Comparison of ENCODE assay signal across 11 mouse cellular contexts in the genomic region with DNA sequence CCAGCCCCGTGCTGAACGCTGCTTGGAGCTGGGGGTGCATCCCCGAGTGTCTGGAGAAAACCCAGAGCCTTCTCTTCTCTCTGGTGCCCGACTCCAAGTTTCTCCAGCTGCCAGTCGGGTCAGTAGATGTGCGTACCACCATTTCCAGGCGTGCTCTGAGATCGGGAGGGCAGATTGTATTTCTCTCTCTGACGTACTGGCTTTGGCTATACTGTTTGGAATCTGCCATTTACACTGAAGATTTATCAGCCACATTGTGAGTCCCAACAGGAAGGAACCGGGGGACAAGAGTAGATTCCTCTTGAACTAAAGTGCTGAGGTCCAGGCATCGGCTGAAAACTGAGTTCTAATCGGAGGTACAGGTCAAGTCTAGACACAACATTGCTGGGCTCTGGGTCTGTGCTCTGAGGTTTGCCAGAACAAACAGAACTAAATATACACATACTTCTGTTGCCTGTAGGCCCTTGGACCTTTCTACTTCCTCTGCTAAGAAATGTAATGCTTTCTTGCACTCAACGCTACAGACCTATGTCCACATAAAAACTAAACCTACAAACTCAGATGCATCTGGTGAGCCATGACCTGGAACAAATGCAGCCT. TPM values are rescaled to one million over a fixed set of nuclear protein-coding genes. Genes with fewer than 3 reads are reported as not detected.
DNase-seq lines count a peak whose midpoint lies in the region.
"Had no signal": no experiment of that assay in that cellular context is flagged by ENCODE, and none has a peak within 500 bp of the region (broad histone marks: within the 10 kb centered on the region; RNA-seq: fewer than 3 reads in every experiment).

No protein-coding gene starts in this region.

- H3K4me1 ChIP-seq in limb, embryonic 10.5 days, result peaks cover 10% of the 10 kb centered on the region

- H3K36me3 ChIP-seq in limb, embryonic 10.5 days, result no peaks in the 10 kb centered on the region

- peak; percentile 75 for DNase-seq in gastrocnemius, adult 18-20 months (ENCODE audit: low spot score)
- DNase-seq in gastrocnemius, postnatal 10 days, result no peak
- peak; percentile 16 for DNase-seq in kidney, postnatal 10 days
- DNase-seq in kidney, adult 8-10 months, result no peak
- DNase-seq in gastrocnemius, adult 8-10 months (ENCODE audit: low spot score in 2 of 2), result peak; percentile 33 to 46
- DNase-seq in limb, embryonic 10.5 days (ENCODE audit: low spot score), result no peak
- no peak for DNase-seq in right cerebral cortex, adult 2 months (ENCODE audit: low spot score in 2 of 2)
- DNase-seq in lung, postnatal 10 days, result no peak
- DNase-seq: B cell, adult 2 months; left cerebral cortex, postnatal 4 days had no signal

- 78% methylated on average over 13 of the region's 13 CpGs for WGBS in limb, embryonic 10.5 days

- H3K4me3 ChIP-seq in limb, embryonic 10.5 days, result no peak overlapping the region
- H3K4me3 ChIP-seq: megakaryocyte, embryonic 14.5 days had no signal

- peak overlapping the region; percentile 14; the same call in 1 of the 2 replicates for H3K27ac ChIP-seq in limb, embryonic 10.5 days

- H3K9me3 ChIP-seq in limb, embryonic 10.5 days (replicated peaks), result no peaks in the 10 kb centered on the region
- H3K9me3 ChIP-seq: megakaryocyte, embryonic 14.5 days had no signal

- no peaks in the 10 kb centered on the region for H3K27me3 ChIP-seq in limb, embryonic 10.5 days (ENCODE audit: low read depth, poor library complexity, severe bottlenecking)
- H3K27me3 ChIP-seq: megakaryocyte, embryonic 14.5 days had no signal

RNA-seq across cellular contexts. Expression of a gene that starts 33.8 kb away (rescaled TPM):
- 10 to 100 TPM; 32.8 to 45.6 TPM for total RNA-seq in gastrocnemius, adult 18-20 months (2021)
- 10 to 100 TPM; 37.3 to 41.4 TPM for total RNA-seq in gastrocnemius, postnatal 10 days (2021)
- total RNA-seq in gastrocnemius, adult 8-10 months (2022), result 10 to 100 TPM; 35.9 to 51.9 (median 37.8) TPM
- polyA plus RNA-seq in limb, embryonic 10.5 days (2016; fragmentation: Nextera tagmentation; extraction: Ambion mirVana), result 37.3 and 37.9 TPM in 2 replicates

Comparison
In these comparisons a context has a peak if more than half of its experiments do, and no peak if none do; other contexts are left out.
1. DNase-seq: peak in gastrocnemius, adult 18-20 months (single experiment), kidney, postnatal 10 days (single experiment) and gastrocnemius, adult 8-10 months (2 of 2); none in gastrocnemius, postnatal 10 days (single experiment), kidney, adult 8-10 months (0 of 2), limb, embryonic 10.5 days (single experiment), right cerebral cortex, adult 2 months (0 of 2) and lung, postnatal 10 days (single experiment).